Mouse (Mus musculus) erythroblast, embryonic 14.5 days (primary cell): ENCODE results near the gene Pitpnm2.

Experiments used
- GATA1 ChIP-seq: IDR thresholded peaks from 2 replicates; pipeline ENCODE4 v1.6.1; 2012; ENCODE audit warnings: low read length, inconsistent platforms, mixed read lengths
- TAL1 ChIP-seq: IDR thresholded peaks from 3 replicates; pipeline ENCODE4 v1.6.1; 2012; ENCODE audit warnings: low read length, inconsistent platforms, mixed read lengths

GRCm38 (mm10) chr5:124075716-124076115, 173.8 kb downstream of the Pitpnm2 start:
- no peak for TF ChIP-seq GATA1
- TF ChIP-seq TAL1, result 0 out of 3 replicates have a peak, but pooled peaks have one; percentile 18
